Mouse (Mus musculus): ENCODE measurements around the gene Dact2.
A peak's percentile ranks its signal among the peaks of the same experiment; 100 is the strongest.

The Dact2 gene

GRCm38 (mm10) chr17:14175019-14175418, 29.1 kb downstream of the Dact2 start:
- no peak for DNase-seq (ENCODE audit: low read depth, low spot score)

GRCm38 (mm10) chr17:14174401-14174800, 29.7 kb downstream of the Dact2 start:
- peak; percentile 19 for DNase-seq (ENCODE audit: low read depth, low spot score)

- peak; percentile 41 for DNase-seq (ENCODE audit: low read depth, low spot score)
Measured at GRCm38 (mm10) chr17:14173459-14173858, 30.6 kb downstream of the Dact2 start.

- no peak for DNase-seq (ENCODE audit: low read depth, low spot score)
Measured at GRCm38 (mm10) chr17:14172731-14173130, 31.4 kb downstream of the Dact2 start.

- DNase-seq (ENCODE audit: low read depth, low spot score), result no peak
Measured at GRCm38 (mm10) chr17:14172184-14172583, 31.9 kb downstream of the Dact2 start.

GRCm38 (mm10) chr17:14170961-14171479, 33.1 kb downstream of the Dact2 start:
- peak; percentile 27 for DNase-seq (ENCODE audit: low read depth, low spot score)

GRCm38 (mm10) chr17:14169431-14169830, 34.7 kb downstream of the Dact2 start:
- no peak for DNase-seq (ENCODE audit: low read depth, low spot score)

GRCm38 (mm10) chr17:14167594-14167993, 36.5 kb downstream of the Dact2 start:
- DNase-seq (ENCODE audit: low read depth, low spot score), result no peak

- no peak for DNase-seq (ENCODE audit: low read depth, low spot score)
Measured at GRCm38 (mm10) chr17:14166746-14167432, 37.2 kb downstream of the Dact2 start.

GRCm38 (mm10) chr17:14165934-14166610, 38.0 kb downstream of the Dact2 start:
- peak; percentile 64 for DNase-seq (ENCODE audit: low read depth, low spot score)

- peak; percentile 69 for DNase-seq (ENCODE audit: low read depth, low spot score)
Measured at GRCm38 (mm10) chr17:14165332-14165876, 38.7 kb downstream of the Dact2 start.

- DNase-seq (ENCODE audit: low read depth, low spot score), result no peak
Measured at GRCm38 (mm10) chr17:14160846-14161245, 43.3 kb downstream of the Dact2 start.

- DNase-seq (ENCODE audit: low read depth, low spot score), result no peak
Measured at GRCm38 (mm10) chr17:14157779-14158195, 46.3 kb downstream of the Dact2 start.

All from brain, adult 2 months (tissue).